Mouse (Mus musculus) Patski (cell line): Measurements from ENCODE around the gene Odf3l1. TPM values are rescaled to one million over a fixed set of nuclear protein-coding genes. Genes with fewer than 3 reads are reported as not detected.

Experiments used
- ATAC-seq: fragments of 100-300 bp; one replicate; pipeline ENCODE4 v1.8.0; 2021
- CTCF ChIA-PET: fragments of 350-600 bp; sonication (Branson Sonifier 250); formaldehyde crosslinking; loops from one replicate; lab custom pipeline; 2022; ENCODE audit warnings: inconsistent platforms; lab: Charles Lee
- POLR2A ChIA-PET: fragments of 350-600 bp; sonication (Branson Sonifier 250); formaldehyde crosslinking; loops from one replicate; lab custom pipeline; 2022; ENCODE audit warnings: antibody characterized with exemption, inconsistent platforms; lab: Charles Lee
- DNase-seq: peaks from one replicate; pipeline ENCODE4 v3.0.0-alpha.2; 2011; ENCODE audit warnings: low read depth, low spot score
- H3K27me3 ChIP-seq: fragments of 371-371 bp; one replicate; pipeline ENCODE4 v1.5.1; 2021
- CTCF ChIP-seq: fragments of 100-300 bp; IDR thresholded peaks from one replicate; pipeline ENCODE4 v1.5.1; 2021
- in situ Hi-C: fragments of 300-500 bp; cut with MboI; formaldehyde crosslinking; loops from 3 replicates; pipeline ENCODE4 v1.11.1; 2018; ENCODE audit warnings: low pct_unique_long_range_greater_than_20kb, mixed read lengths
- polyA plus RNA-seq: library from polyadenylated mRNA; unstranded; gene quantifications from one replicate; pipeline ENCODE4 v1.2.3, GENCODE M21; 2021

Gene Odf3l1
- polyA plus RNA-seq, 1 experiment from 2014 or later = not detected

DNA sequence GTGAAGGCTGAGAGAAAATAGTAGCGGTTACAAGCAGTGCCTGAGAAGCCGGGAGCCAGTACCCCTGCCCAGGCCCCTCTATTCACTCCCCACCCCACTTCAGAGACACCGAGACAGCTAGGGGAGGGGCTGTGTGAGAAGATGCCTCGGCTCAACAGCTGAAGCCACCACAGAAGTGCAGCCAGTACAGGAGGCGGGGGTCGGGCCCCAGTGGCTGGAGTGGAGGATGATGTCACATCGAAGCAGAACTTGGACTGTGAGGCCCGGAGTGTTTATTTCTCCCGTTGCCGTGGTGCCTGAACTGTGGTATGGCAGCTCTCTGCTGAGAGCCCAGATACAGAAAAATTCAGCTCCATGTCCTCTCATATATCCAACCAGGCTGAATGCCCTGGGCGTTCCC is 12.7 kb downstream of the Odf3l1 start:
- no peak for TF ChIP-seq CTCF
- in situ Hi-C loops = no loop called here
- CTCF ChIA-PET = interaction anchor here (0.8 to 1.1 kb wide), 2 partner anchors 37 to 38 kb away, joined by 3 read pairs; no protein-coding TSS in a partner anchor
- ATAC-seq (peak; percentile 52), DNase-seq (no peak)
- POLR2A ChIA-PET = interaction anchor here (0.8 kb wide), 1 partner anchor 9 kb away, joined by 5 read pairs; no protein-coding TSS in a partner anchor
- no peaks in the 10 kb centered on the region for H3K27me3 ChIP-seq

DNA sequence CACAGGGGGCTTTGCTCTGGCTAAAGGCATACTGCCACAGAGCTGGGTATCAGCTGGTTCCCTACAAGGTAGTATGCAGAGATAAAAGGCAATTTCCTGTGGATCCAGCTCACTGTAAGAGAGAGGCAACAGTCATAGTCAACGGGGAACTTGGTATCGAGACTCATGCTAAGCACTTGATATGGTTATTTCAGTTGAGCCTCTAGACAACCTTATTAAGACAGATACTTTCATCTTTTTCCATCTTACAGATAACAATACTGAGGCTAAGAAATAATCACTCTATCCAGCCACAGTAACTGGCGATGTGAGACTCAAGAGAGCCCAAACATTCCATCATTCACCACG is 13.6 kb downstream of the Odf3l1 start:
- H3K27me3 ChIP-seq = no peaks in the 10 kb centered on the region
- ATAC-seq = no peak
- DNase-seq = no peak
- TF ChIP-seq CTCF = no peak
- ChIA-PET POLR2A (interaction anchor here (1.0 kb wide), 1 partner anchor 89 kb away, joined by 3 read pairs; no protein-coding TSS in a partner anchor), CTCF (interaction anchor here (1.0 to 4.5 kb wide), 3 partner anchors 10 to 39 kb away, joined by 3 to 32 read pairs (median 3); no protein-coding TSS in a partner anchor)
- in situ Hi-C loops = no loop called here

DNA sequence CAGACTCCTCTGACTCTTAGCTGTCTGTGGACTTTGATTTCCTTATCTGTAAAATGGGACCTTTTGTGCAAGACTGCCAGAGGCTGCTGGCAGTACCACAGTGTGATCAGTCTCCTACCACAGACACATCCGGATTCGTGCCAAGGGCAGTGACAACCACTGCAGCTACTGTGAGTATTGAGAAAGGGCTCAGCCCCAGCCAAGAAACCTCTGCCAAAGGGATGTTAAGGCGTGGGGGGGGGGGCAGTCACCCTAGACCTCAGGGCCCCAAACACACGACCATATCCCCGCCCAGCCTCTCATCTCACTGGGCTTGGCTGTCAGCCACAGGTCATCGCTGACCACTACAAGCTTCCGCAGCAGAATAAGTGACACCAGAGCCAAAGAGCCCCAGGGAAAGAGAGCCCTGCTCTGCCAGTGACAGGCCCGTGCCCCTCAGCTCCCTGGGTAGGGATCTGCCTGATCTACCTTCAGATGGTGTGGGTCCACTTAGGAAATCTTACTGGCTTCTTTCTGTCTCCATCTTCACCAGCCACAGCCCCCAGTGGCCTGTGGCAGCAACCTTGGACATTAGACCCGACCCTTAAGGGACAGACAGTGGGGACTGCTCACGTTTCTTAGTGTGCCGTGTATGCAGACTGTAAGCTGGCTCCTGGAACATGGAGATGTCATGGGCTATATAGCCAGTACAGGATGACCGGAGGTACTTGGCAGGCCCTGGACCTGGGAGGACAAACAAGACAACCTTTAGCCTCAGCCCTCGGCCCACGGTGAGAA is 14.2 kb downstream of the Odf3l1 start:
- no peaks in the 10 kb centered on the region for H3K27me3 ChIP-seq
- in situ Hi-C loops = no loop called here
- DNase-seq (no peak), ATAC-seq (no peak)
- ChIA-PET CTCF (interaction anchor here (1.0 to 4.5 kb wide), 3 partner anchors 10 to 39 kb away, joined by 3 to 32 read pairs (median 3); no protein-coding TSS in a partner anchor), POLR2A (interaction anchor here (0.6 to 1.0 kb wide), 4 partner anchors 20 to 99 kb away, joined by 3 to 4 read pairs (median 3); no protein-coding TSS in a partner anchor)
- TF ChIP-seq CTCF = no peak

DNA sequence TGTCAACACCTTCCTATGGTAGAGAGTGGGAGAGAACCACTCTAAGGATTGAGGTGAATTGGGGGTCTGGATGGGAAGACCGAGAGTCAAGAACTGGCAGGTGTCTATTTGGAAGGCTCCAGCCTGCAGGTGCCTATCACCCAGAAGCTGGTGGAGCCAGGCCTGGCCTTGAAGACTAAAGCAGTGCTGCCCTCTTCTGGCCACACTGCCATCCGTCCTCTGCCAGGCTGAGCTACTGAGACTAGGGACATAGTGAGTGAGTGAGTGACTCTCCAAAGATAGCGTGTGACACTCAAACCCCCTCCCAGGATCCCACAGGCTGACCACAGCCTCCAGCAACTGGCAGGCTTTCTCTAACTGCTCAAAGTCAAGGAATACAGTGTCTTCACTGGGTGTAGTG is 17.0 kb downstream of the Odf3l1 start:
- no peak for ATAC-seq
- TF ChIP-seq CTCF = peak; percentile 84
- in situ Hi-C loops = loop anchor here (5.0 kb wide), 1 partner anchor 40 kb away; no protein-coding TSS in a partner anchor
- no peak for DNase-seq
- ChIA-PET POLR2A (no interaction called here), CTCF (interaction anchor here (1.0 to 4.5 kb wide), 6 partner anchors 13 to 81 kb away, joined by 3 to 32 read pairs (median 4); partner anchors contain the start of gene Snx33)
- H3K27me3 ChIP-seq = peaks cover 3% of the 10 kb centered on the region

DNA sequence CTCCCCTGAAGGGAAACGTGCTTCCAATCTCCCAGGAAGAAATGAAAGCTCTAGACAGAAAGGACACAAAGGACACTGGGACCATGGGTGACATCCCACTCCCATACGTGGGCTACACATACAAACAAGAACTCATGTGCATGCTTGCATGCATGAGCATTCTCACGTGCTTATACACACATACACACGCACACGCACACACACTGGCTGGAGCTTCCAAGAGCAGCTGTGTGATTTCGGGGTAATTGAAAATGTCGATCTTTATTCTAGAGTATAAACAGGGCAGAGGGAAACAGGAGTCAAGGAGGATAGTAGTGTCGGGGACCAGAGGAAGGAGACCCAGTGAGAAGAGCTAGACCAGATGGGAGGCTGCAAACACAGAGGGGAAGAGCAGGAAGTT is 19.8 kb downstream of the Odf3l1 start:
- peaks cover 3% of the 10 kb centered on the region for H3K27me3 ChIP-seq
- DNase-seq (no peak), ATAC-seq (no peak)
- POLR2A ChIA-PET = interaction anchor here (0.9 kb wide), 1 partner anchor 45 kb away, joined by 3 read pairs; no protein-coding TSS in a partner anchor
- CTCF ChIA-PET = interaction anchor here (1.0 to 3.7 kb wide), 5 partner anchors 11 to 305 kb away, joined by 3 to 31 read pairs (median 6); no protein-coding TSS in a partner anchor
- TF ChIP-seq CTCF = no peak
- in situ Hi-C loops = loop anchor here (5.0 kb wide), 1 partner anchor 43 kb away; no protein-coding TSS in a partner anchor

DNA sequence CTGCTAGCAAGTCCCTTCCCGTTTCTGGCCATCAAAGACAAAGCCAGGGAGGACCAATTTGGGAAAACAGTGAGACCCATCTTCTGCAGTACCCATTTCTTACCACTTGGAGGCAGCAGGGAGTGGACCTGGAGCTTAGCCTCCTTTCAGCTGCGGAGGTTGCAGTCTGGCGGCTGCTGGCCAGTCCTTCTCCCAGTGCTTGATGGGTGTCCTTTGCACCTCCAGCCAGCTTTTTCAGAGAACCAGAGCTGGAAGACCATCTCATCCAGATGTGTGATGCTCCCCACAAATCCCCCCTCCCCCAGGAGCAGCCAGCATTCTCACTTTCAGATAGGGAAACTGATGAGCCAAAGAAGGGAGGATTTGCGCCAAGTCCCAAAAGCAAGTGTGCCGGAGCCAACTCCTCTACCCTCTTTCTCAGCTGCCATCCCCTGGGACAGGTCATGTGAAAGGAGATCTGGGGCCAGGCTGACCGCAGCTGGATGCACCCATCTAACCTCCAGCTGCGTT is 20.7 kb downstream of the Odf3l1 start:
- DNase-seq (no peak), ATAC-seq (no peak)
- POLR2A ChIA-PET = no interaction called here
- CTCF ChIA-PET = interaction anchor here (0.9 to 3.7 kb wide), 12 partner anchors 9 to 306 kb away, joined by 3 to 31 read pairs (median 4); no protein-coding TSS in a partner anchor
- peaks cover 3% of the 10 kb centered on the region for H3K27me3 ChIP-seq
- peak; percentile 93 for TF ChIP-seq CTCF
- in situ Hi-C loops = no loop called here

DNA sequence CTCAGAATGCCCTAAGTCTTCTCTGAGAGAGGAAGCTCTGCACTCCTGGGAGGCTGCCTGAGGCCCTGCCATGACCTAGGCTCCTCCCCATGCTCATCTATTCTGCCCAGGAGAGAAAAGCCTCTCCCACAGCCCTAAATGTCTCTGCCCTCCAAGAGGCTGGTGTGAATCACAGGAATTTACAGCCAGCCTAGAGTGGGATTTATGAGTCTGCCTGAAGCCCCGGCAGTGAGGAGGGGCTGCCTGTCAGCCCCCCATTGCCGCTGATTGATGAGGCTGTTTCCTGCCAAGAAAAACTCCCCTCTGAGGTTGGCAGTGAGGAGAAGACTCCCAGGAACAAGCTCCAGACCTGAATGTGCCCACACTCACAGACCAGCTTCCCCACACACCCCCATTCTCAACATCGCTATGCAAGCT is 22.2 kb downstream of the Odf3l1 start:
- POLR2A ChIA-PET = interaction anchor here (1.3 kb wide), 1 partner anchor 10 kb away, joined by 4 read pairs; no protein-coding TSS in a partner anchor
- in situ Hi-C loops = no loop called here
- CTCF ChIA-PET = interaction anchor here (0.6 to 3.7 kb wide), 3 partner anchors 46 to 84 kb away, joined by 3 to 31 read pairs (median 3); no protein-coding TSS in a partner anchor
- DNase-seq (no peak), ATAC-seq (no peak)
- no peak for TF ChIP-seq CTCF
- H3K27me3 ChIP-seq = peaks cover 9% of the 10 kb centered on the region

DNA sequence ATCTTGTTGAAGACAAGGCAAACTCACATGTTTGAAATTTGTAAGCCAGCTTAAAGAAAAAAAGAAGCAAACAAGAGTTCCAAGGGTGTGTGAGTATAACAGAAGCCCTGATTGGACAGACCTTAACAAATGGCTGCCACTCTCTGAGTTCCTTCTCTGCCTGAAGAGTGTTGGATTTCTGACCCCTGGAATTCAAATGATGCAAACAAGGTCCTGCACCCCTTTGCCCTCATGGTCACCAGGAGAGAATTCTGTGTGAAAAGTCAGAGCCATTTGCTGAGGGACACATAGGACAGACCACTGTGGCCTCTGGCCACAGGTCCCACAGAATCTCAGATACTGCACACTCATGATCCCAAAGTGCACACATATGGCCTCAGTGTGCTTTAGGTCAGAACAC is 22.6 kb downstream of the Odf3l1 start:
- TF ChIP-seq CTCF = no peak
- ChIA-PET POLR2A (interaction anchor here (1.3 kb wide), 1 partner anchor 9 kb away, joined by 4 read pairs; no protein-coding TSS in a partner anchor), CTCF (interaction anchor here (0.6 to 3.7 kb wide), 3 partner anchors 46 to 85 kb away, joined by 3 to 31 read pairs (median 3); no protein-coding TSS in a partner anchor)
- in situ Hi-C loops = no loop called here
- DNase-seq = no peak
- no peak for ATAC-seq
- peaks cover 12% of the 10 kb centered on the region for H3K27me3 ChIP-seq

DNA sequence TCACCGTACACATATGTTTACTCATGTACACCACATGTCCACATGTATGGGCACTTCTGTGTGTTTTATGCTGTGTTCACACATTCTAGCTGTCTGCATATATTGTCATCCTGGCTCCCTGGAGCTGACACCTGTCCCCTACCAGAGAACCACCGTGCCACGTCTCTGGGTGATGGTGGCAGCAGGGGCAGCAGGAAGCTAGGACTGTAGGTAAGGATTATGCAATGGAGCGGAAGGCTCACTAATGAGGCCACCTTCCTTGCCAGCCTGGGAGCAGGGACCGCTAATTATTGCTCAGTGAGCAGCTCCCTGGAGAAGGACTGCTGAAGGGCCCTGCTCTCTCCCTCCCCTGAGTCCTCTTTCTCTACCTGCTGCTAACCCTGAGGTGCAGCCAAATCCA is 23.8 kb downstream of the Odf3l1 start:
- no peak for DNase-seq
- ChIA-PET POLR2A (interaction anchor here (0.6 kb wide), 1 partner anchor 21 kb away, joined by 3 read pairs; no protein-coding TSS in a partner anchor), CTCF (no interaction called here)
- in situ Hi-C loops = no loop called here
- no peak for ATAC-seq
- peaks cover 13% of the 10 kb centered on the region for H3K27me3 ChIP-seq
- TF ChIP-seq CTCF = no peak

DNA sequence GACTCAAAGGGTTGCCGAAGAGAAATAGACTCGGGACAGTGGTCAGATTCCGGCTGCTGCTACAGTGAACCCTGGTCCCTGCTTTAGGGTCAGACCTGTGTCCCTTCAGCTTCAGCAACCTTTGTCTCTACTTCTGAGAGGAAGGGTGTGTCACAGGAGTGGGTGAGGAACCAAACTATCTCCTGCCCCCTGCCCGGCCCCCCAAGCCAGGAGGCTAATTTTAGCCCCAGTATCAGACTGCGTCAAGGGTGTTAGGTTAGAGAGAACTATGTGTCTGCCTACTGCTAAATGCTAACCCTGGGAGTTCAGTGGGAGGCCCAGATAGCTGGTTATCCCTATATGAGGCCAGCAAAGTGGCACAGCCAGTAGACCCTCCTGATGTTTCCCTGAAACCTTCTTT is 29.3 kb downstream of the Odf3l1 start:
- no peak for DNase-seq
- peaks cover 10% of the 10 kb centered on the region for H3K27me3 ChIP-seq
- no peak for TF ChIP-seq CTCF
- POLR2A ChIA-PET = no interaction called here
- ATAC-seq = no peak
- in situ Hi-C loops = no loop called here
- CTCF ChIA-PET = no interaction called here
